Mouse (Mus musculus) midbrain, embryonic 14.5 days (tissue): ENCODE data around the gene Gstt2. TPM values are rescaled to one million over a fixed set of nuclear protein-coding genes. Genes with fewer than 3 reads are reported as not detected.

Source experiments
- ATAC-seq: fragments of 200-750 bp; cut with Nextera tagmentation; 2 replicates; pipeline ENCODE4 v1.8.0; 2017; ENCODE audit warnings: moderate number of reproducible peaks, moderate library complexity; ENCODE audit not compliant: low FRiP score, low TSS enrichment
- DNase-seq: peaks from one replicate; pipeline ENCODE4 v3.0.0-alpha.2; 2015
- H3K27ac ChIP-seq: fragments of 300-500 bp; sonication (generic); replicated peaks from 2 replicates; pipeline ENCODE4 v1.5.1; 2014; ENCODE audit warnings: mild to moderate bottlenecking, low read depth, low read length, moderate library complexity
- H3K27me3 ChIP-seq: fragments of 300-500 bp; sonication (generic); 2 replicates; pipeline ENCODE4 v1.6.1; 2014; ENCODE audit warnings: low read length, control low read depth, mixed read lengths; ENCODE audit not compliant: control insufficient read depth, insufficient read depth
- H3K36me3 ChIP-seq: fragments of 300-500 bp; sonication (generic); 2 replicates; pipeline ENCODE4 v1.6.1; 2014; ENCODE audit warnings: low read length, control low read depth; ENCODE audit not compliant: control insufficient read depth, insufficient read depth
- H3K4me1 ChIP-seq: fragments of 300-500 bp; sonication (generic); 2 replicates; pipeline ENCODE4 v1.6.1; 2014; ENCODE audit warnings: mild to moderate bottlenecking, antibody characterized with exemption, low read length, control low read depth; ENCODE audit not compliant: control insufficient read depth, insufficient read depth
- H3K4me2 ChIP-seq: fragments of 300-500 bp; sonication (generic); 2 replicates; pipeline ENCODE4 v1.6.1; 2014; ENCODE audit warnings: mild to moderate bottlenecking, low read length, moderate library complexity
- H3K4me3 ChIP-seq: fragments of 300-500 bp; sonication (generic); replicated peaks from 2 replicates; pipeline ENCODE4 v1.5.1; 2014; ENCODE audit warnings: low read depth, low read length
- H3K9ac ChIP-seq: fragments of 300-500 bp; sonication (generic); replicated peaks from 2 replicates; pipeline ENCODE4 v1.6.1; 2014; ENCODE audit warnings: mild to moderate bottlenecking, low read length, moderate library complexity
- H3K9me3 ChIP-seq: fragments of 300-500 bp; sonication (generic); 2 replicates; pipeline ENCODE4 v1.6.1; 2016; ENCODE audit warnings: low read length, control low read depth, mixed read lengths; ENCODE audit not compliant: control insufficient read depth
- WGBS: fragments of 180-500 bp; shearing (Covaris S2); extraction: QIAGEN DNeasy Blood & Tissue Kit; methylation state at CpG from one replicate; pipeline ENCODE4 v1.1.7; 2014; 5-methylcytosine and 5-hydroxymethylcytosine counted together
- polyA plus RNA-seq: library from polyadenylated mRNA; unstranded; fragments of >200 nt; fragmentation: Nextera tagmentation; extraction: Ambion mirVana; gene quantifications from 2 replicates; pipeline ENCODE4 v1.2.1, GENCODE M21; 2014

The Gstt2 gene
- polyA plus RNA-seq, 1 experiment from 2014 or later: 4.3 TPM

DNA sequence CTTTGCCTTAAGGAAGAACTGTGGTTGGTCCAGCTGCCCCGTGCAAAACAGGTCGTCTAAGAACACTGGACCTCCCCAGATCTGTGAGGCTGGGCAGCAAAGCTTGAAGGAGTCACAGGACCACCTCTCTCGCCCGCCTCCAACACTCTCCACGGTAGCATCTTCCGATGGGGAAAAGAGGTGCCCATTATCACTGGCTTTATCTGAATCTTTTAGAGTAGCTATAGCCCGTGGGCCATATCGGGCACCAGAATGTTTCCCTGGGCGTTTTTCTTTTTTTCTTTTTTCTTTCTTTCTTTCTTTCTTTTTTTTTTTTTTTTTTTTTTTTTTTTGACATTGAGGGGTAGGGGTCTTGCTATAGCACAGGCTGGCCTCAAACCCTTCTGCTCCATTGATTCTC lies 2.5 kb downstream of the Gstt2 start:
- Histone ChIP-seq H3K27ac (no peak overlapping the region), H3K9ac (peak overlapping the region; percentile 44; the same call in 1 of the 2 replicates)

DNA sequence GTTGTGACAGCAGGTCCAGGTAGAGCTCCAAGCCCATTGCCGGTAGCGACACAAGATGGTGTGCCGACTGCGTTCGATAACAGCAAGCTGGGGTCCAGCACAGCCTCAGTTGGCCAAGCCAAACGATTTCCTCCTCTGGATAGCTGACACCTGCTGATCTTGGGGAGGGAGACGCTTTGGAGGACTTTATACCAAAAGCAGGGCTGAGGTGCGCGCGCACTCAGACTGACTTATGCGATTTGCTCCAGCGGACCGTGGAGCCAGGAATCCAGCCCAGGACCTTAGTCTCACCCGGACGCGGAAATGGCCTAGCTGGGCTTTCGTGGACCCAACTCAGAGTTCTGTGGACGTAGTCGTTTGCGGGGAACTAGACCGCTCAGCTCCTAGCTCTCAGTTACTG lies 3.0 kb downstream of the Gstt2 start:
- H3K9me3 ChIP-seq: no peaks in the 10 kb centered on the region
- peaks cover 22% of the 10 kb centered on the region for H3K27me3 ChIP-seq
- ATAC-seq (no peak), DNase-seq (peak; percentile 79)
- H3K4me2 ChIP-seq: peak overlapping the region; percentile 64
- H3K4me3 ChIP-seq: peak overlapping the region; percentile 32
- no peak overlapping the region for H3K27ac ChIP-seq
- peak overlapping the region; percentile 44; the same call in 1 of the 2 replicates for H3K9ac ChIP-seq
- no peaks in the 10 kb centered on the region for H3K36me3 ChIP-seq
- H3K4me1 ChIP-seq: peaks cover 21% of the 10 kb centered on the region; the same call in 1 of the 2 replicates
- 3% methylated on average over 21 of the region's 21 CpGs for WGBS

More for the DNA sequence above, 2.5 kb downstream of the Gstt2 start:
- Histone ChIP-seq H3K9me3 (no peaks in the 10 kb centered on the region), H3K27me3 (peaks cover 22% of the 10 kb centered on the region), H3K4me3 (peak overlapping the region; percentile 32), H3K36me3 (no peaks in the 10 kb centered on the region), H3K4me2 (peak overlapping the region; percentile 64), H3K4me1 (peaks cover 21% of the 10 kb centered on the region; the same call in 1 of the 2 replicates)
- 14% methylated on average over 9 of the region's 9 CpGs for WGBS
- ATAC-seq: no peak
- DNase-seq: no peak

DNA sequence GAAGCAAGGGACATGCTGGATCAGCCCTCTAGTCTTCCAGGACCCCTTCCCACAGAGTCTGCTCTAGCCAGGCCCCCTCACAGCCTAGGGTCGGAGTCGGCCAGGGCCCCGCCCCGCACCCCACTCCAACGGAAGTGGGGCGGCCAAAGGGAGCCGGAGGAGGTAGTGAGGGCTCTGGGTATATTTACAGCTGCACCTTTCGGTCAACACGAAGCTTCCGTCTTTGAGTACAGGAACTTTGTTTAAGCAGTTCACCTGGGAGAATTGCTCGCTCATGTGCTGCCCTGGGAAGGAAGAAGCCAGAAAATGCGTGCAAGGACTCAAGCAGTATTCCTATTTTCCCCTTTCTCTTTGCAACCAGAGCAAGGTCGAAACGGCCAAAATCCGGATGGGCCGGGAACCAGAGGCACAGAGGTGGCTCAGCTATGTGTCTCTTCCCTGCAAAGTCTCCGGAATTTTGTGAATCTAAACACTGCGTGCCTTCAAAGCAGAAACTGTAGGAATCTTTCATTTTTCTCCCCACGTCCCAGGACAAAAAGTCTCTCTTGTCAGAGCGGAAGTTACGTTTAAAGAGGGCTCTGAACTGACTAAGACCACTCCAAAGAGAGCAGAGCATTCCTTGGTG lies 3.7 kb downstream of the Gstt2 start:
- ATAC-seq: no peak
- Histone ChIP-seq H3K4me3 (peak overlapping the region; percentile 32), H3K36me3 (no peaks in the 10 kb centered on the region), H3K27ac (no peak overlapping the region), H3K9me3 (no peaks in the 10 kb centered on the region), H3K4me1 (peaks cover 21% of the 10 kb centered on the region; the same call in 1 of the 2 replicates), H3K4me2 (peak overlapping the region; percentile 64), H3K9ac (no peak overlapping the region; the same call in 1 of the 2 replicates), H3K27me3 (peaks cover 22% of the 10 kb centered on the region)
- whole genome bisulfite sequencing: 20% methylated on average over 21 of the region's 21 CpGs
- no peak for DNase-seq

DNA sequence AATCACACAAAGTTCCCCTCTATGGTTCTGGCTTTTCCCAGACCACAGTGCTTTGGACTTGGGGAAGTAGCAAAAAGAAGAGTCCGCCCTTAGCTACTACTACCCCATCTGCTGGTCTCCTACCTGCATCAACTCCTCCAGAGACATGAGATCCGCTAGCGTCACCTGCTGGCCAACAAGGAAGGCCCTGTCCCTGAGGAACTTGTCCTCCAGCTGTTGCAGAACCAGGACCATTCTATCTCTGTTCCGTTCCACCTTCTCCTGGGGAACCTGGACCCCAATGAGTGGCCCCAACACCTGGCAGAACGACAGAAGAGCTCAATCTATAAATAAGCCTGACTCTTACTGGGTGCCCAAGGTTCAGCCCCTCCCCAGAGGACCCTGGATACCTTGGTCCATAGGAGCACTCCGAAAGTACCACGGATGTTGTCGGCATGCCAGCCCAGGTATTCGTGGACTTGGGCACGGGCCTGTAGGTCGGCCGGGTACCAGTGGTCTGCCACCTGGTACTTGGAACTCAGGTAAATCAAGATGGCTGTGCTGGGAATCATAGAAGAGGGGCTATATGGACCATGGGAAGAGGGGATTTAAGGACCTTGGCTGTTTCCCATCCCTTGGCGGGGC lies 4.8 kb downstream of the Gstt2 start:
- no peak for ATAC-seq
- Histone ChIP-seq H3K36me3 (no peaks in the 10 kb centered on the region), H3K9me3 (no peaks in the 10 kb centered on the region), H3K9ac (no peak overlapping the region), H3K27ac (no peak overlapping the region), H3K4me3 (no peak overlapping the region), H3K4me1 (peaks cover 13% of the 10 kb centered on the region; the same call in 1 of the 2 replicates), H3K27me3 (peaks cover 22% of the 10 kb centered on the region), H3K4me2 (no peak overlapping the region)
- 70% methylated on average over 13 of the region's 13 CpGs for WGBS
- peak; percentile 19 for DNase-seq

DNA sequence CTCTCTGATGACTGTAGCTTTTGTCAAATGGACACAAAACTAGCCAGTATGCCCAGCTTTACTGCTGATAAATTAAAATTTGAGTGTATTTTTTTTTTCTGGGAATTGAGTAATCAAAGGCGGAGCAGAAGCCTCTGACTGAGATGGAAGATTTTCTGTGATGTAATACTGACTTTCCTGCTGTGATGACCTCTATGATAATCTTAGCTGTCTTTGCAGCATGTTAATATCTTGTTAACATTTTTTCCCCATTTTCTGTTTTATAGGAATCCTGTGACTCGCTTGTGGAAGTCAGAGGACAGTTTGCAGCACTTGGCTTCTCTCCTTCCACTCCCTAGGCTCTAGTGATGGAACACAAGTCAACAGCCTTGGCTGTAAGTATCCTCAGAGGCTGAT lies 7.0 kb downstream of the Gstt2 start:
- no peak overlapping the region for H3K9ac ChIP-seq
- H3K9me3 ChIP-seq: no peaks in the 10 kb centered on the region
- H3K4me3 ChIP-seq: no peak overlapping the region
- H3K36me3 ChIP-seq: no peaks in the 10 kb centered on the region
- H3K4me1 ChIP-seq: peaks cover 9% of the 10 kb centered on the region; the same call in 1 of the 2 replicates
- DNase-seq (no peak), ATAC-seq (no peak)
- peaks cover 22% of the 10 kb centered on the region for H3K27me3 ChIP-seq
- H3K27ac ChIP-seq: no peak overlapping the region
- H3K4me2 ChIP-seq: no peak overlapping the region
- WGBS: 88% methylated on average over 2 of the region's 2 CpGs

DNA sequence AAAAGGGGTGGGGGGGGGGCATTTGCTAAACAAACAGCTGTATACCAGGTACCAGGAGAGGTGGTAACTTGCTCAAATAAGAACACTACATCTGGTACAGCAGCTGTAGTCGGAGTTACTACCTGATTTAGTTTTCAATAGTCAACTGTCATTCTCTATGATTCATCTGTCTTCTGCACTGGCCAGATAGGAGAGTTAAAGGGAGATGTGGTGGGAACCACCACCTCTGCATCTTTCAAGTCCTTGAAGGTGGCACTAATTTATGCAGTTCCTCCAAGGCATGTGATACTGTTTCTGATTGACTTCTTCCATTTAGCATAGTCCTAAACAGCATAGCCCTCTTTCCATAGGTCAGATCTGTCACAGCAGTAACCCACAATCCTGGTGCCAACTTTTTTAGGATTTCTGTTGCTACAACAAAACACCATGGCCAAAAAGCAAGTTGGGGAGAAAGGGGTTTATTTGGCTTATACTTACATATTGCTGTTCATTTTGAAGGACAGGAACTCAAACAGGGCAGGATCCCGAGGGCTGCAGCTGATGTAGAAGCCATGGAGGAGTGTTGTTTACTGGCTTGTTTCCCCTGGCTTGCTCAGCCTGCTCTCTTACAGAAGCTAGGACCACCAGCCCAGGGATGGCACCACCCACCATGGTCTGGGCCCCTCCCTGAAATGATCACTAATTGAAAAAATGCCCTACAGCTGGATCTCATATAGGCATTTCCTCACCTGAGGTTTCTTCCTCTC lies 7.5 kb downstream of the Gstt2 start:
- DNase-seq: no peak
- Histone ChIP-seq H3K9ac (no peak overlapping the region), H3K27me3 (peaks cover 21% of the 10 kb centered on the region), H3K27ac (no peak overlapping the region), H3K4me2 (no peak overlapping the region), H3K4me1 (peaks cover 9% of the 10 kb centered on the region; the same call in 1 of the 2 replicates), H3K9me3 (no peaks in the 10 kb centered on the region), H3K4me3 (no peak overlapping the region), H3K36me3 (no peaks in the 10 kb centered on the region)
- 84% methylated on average over 2 of the region's 2 CpGs for WGBS
- no peak for ATAC-seq

DNA sequence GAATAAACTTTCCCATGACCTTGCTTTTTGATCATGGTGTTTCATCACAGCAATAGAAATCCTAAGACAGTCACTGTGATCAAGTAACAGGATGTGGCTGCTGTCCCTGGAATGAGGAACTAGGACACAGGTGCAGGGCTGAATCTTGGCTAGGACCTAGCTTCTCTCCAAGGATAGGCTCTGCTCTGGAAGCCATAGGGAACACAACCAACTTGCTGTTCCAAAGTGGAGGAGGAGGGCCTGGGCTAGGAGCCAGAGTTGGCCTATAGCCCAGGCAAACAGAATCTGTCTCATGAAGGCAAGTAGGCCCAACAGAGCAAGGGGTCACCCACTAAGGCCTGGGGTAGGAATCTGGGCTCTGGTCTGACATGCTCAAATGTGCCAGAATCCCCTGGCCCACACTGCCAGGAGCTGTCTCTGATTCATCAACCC lies 8.7 kb downstream of the Gstt2 start:
- Histone ChIP-seq H3K9ac (no peak overlapping the region), H3K27me3 (peaks cover 9% of the 10 kb centered on the region), H3K4me1 (no peaks in the 10 kb centered on the region), H3K4me3 (no peak overlapping the region), H3K36me3 (no peaks in the 10 kb centered on the region), H3K9me3 (no peaks in the 10 kb centered on the region), H3K4me2 (no peak overlapping the region), H3K27ac (no peak overlapping the region)
- ATAC-seq (no peak), DNase-seq (peak; percentile 34)

DNA sequence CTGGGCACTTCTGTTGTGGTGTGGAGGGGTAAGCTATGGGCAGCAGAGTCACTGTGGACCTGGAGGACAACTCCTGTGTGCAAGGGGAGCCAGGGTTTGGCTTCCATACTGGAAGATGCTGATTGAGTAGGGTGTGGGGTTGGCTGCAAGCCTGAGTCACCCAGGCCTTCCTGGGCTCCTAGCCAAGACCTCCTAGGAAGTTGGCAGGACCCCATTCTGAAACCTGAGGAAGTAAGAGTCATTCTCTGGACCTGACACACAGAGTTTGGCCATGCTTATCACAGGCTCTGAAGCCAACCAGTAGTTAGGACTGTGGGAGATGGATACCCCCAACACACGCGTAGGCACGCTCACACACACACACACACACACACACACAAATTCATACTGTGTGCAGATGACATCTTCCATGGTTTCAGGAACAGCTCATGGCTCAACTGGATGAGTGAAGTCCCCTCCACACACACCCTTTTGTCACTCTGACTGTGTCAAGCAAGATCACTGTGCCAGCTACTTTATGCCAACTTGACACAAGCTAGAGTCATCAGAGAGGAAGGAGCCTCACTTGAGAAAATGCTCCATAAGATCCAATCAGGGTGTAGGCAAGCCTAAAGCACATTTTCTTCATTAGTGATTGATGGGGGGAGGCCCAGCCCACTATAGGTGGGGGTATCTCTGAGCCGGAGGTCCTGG lies 9.4 kb downstream of the Gstt2 start:
- peak; percentile 35 for DNase-seq

More for the DNA sequence above, 9.4 kb downstream of the Gstt2 start:
- no peak for ATAC-seq
- H3K36me3 ChIP-seq: no peaks in the 10 kb centered on the region
- H3K27ac ChIP-seq: no peak overlapping the region
- no peak overlapping the region for H3K4me2 ChIP-seq
- 94% methylated on average over 4 of the region's 4 CpGs for WGBS
- no peak overlapping the region for H3K9ac ChIP-seq
- H3K4me1 ChIP-seq: no peaks in the 10 kb centered on the region
- no peak overlapping the region for H3K4me3 ChIP-seq
- no peaks in the 10 kb centered on the region for H3K9me3 ChIP-seq
- peaks cover 4% of the 10 kb centered on the region; the same call in 1 of the 2 replicates for H3K27me3 ChIP-seq
